Mouse (Mus musculus) stomach, postnatal 0 days (tissue): Measurements from ENCODE around the gene Tmsb15l.

ENCODE experiments used
- CTCF ChIP-seq: IDR thresholded peaks from 2 replicates; pipeline ENCODE4 v1.5.1; 2016; ENCODE audit warnings: antibody characterized with exemption, low read depth, mild to moderate bottlenecking, moderate library complexity
- EP300 ChIP-seq: optimal IDR thresholded peaks from 2 replicates; pipeline ENCODE3; 2016; ENCODE audit warnings: antibody characterized with exemption

DNA sequence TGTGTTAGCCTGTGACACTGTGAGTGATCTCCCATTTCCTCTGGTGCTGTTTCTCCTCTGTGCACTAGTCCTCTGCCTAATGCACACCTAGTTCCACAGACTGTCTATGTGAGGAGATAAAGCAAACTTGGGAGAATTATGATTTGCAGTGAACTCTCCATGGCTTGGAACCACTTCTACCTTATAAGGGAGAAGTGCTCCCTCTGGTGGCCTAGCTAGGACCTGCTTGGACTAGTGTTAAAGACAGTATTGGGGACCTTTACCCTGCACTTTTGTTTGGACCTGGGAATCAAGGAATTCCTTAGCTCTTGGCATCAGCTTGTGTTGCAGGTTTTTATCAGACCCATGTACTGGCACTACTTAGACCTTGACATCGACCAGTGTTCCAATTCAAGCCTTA is 42.6 kb upstream of the Tmsb15l start:
- TF ChIP-seq CTCF (peak; percentile 78), EP300 (no peak)
